Mouse (Mus musculus): ENCODE measurements around the gene Ssb.

The Ssb gene

DNA sequence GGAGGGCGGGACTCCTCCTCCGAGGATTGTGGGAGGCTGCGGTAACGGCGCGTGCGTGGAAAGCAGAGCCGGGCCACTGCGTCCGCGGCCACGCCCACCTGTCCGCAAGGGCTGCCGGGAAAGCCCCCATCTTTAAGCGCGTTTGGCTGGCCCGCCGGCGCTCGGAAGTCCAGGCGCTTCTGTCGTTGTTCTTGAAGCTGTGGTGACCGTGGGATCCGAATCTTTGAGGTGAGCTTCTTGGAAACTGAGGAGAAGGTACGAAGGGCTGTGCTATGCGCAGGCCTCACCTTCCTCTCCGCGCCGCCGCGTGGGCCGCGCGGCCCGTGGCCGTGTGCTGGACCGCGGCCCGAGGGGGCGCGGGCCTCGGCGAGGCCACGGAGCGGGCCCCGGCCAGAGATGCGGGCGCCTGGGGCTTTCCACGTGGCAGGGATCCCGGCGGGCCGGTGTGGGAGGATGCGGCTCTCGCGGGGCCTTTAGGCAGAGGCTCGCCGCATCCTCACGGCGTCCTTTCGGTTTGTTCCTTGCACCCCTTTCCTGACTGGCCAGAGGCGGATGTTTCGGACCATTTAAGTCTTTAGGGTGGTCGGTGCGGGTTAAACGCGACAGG lies at the start of gene Ssb:
Ssb (plus strand) TSS at position 78 of the 607 bp plus-strand sequence.
- DNase-seq (ENCODE audit: low read depth, low spot score): peak; percentile 81

DNA sequence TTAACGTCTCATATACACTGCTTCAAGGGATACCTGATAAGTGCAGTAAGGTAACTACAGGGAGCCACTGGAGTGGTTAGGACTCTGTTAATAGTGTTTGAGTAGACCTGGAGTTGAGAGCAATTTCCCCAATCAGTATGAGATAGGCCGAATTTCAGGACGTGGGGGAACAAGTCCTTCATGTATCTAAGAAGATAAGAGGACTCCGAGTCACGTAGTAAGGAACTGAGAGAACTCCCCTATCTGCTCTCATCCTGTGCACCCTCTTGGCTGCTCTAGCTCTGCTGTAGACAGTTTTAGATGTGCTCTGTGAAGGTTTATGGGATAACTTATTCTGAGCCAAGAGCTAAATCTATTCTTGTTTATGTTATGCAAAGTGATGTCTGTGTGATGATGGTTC lies 44.8 kb upstream of the Ssb start:
- DNase-seq (ENCODE audit: low read depth, low spot score): no peak

- no peak for DNase-seq (ENCODE audit: low read depth, low spot score)
Measured at GRCm38 (mm10) chr2:69818350-69819085, 42.8 kb upstream of the Ssb start.

GRCm38 (mm10) chr2:69820201-69820600 lies 41.2 kb upstream of the Ssb start:
- no peak for DNase-seq (ENCODE audit: low read depth, low spot score)

- DNase-seq (ENCODE audit: low read depth, low spot score): no peak
Measured at GRCm38 (mm10) chr2:69821711-69822110, 39.7 kb upstream of the Ssb start, which contains the start of gene Klhl23. Klhl23 (plus strand) TSS chr2:69821944.

GRCm38 (mm10) chr2:69822361-69823128 lies 38.8 kb upstream of the Ssb start:
- DNase-seq (ENCODE audit: low read depth, low spot score): no peak

GRCm38 (mm10) chr2:69823129-69823677 lies 38.2 kb upstream of the Ssb start:
- DNase-seq (ENCODE audit: low read depth, low spot score): no peak

- no peak for DNase-seq (ENCODE audit: low read depth, low spot score)
Measured at GRCm38 (mm10) chr2:69825898-69826297, 35.5 kb upstream of the Ssb start.

DNA sequence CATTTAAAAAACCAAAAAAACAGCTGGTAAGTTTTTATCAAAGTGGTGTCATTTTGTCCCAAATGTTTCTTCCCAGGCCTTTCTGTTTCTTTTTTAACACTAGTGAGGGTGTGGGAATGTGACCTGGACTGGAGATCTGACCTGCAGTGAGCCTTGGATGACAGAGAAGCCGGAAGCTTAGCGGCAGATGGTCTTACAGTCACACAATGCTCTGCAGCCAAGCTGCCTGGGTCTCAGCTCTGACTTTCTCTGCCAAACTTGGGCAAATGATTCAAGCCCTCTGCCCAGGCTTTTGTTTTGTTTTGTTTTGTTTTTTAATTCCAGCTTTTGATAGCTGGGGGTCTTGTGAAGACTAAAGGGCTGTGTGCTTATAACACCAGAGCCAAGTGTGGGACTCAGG lies 35.0 kb upstream of the Ssb start:
- no peak for DNase-seq (ENCODE audit: low read depth, low spot score)

GRCm38 (mm10) chr2:69828031-69828430 lies 33.3 kb upstream of the Ssb start:
- peak; percentile 61 for DNase-seq (ENCODE audit: low read depth, low spot score)

- DNase-seq (ENCODE audit: low read depth, low spot score): no peak
Measured at GRCm38 (mm10) chr2:69829680-69830079, 31.7 kb upstream of the Ssb start.

- DNase-seq (ENCODE audit: low read depth, low spot score): no peak
Measured at GRCm38 (mm10) chr2:69830116-69830515, 31.2 kb upstream of the Ssb start.

DNA sequence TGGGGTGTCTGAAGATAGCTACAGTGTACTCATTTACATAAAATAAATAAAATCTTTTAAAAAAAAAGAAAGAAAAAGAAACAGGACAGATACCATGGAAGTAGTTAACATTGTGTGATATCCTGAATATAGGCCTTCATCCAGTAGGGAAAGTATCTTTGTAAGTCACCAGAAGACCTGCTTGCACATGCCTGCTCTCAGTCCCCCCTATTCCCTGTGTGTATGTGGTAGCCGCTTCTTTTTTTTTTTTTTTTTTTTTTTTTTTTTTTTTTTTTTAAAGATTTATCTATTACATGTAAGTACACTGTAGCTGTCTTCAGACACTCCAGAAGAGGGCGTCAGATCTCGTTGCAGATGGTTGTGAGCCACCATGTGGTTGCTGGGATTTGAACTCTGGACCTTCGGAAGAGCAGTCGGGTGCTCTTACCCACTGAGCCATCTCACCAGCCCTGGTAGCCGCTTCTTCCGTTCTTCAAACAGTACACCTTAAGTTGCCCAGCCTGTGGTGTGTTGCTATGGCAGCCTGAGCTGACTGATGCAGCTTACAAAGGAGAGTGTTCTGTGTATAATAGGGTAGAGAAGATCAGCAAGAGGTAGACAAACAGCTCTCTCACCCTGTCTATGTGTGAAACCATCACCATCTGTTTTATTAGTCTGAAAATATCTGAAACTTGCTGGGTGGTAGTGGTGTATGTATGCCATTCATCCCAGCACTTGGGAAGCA lies 24.0 kb upstream of the Ssb start:
- DNase-seq (ENCODE audit: low read depth, low spot score): no peak

DNA sequence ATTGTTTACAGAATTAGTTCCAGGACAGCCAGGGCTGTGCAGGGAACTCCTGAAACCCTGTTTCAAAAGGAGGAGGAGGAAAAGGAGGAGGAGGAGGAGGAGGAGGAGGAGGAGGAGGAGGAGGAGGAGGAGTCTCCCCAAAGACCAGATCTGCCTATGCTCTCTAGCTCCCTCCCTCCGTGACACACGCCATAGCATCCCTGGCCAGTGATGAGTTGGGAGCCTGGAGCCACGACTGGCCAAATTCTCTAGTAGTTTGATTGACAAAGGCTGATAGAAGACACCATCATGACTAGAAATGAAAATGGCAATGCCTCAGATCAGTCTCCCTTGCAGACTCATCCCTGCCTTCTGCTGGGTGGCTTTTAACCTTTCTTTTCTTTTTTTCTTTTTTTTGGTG lies 23.4 kb upstream of the Ssb start:
- no peak for DNase-seq (ENCODE audit: low read depth, low spot score)

GRCm38 (mm10) chr2:69838707-69839106 lies 22.7 kb upstream of the Ssb start:
- no peak for DNase-seq (ENCODE audit: low read depth, low spot score)

DNA sequence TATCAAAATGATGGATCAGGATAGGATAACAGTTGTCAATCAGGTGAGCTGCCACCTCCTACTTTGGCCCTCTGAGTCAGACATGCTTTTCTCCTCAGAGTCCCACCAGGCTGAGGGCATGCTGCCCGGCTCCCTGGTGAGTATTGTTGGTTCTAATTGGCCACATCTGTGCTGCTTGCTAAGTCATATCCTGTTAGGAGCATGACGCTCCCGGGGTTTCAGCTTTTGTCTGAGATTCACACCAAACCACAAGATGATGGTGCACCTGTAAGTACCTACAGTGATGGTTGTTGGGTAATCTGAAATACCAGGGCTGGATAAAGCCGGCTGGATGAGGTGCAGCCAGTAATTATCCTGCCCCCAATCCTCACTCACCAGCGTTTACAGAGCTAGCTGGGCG lies 21.1 kb upstream of the Ssb start:
- no peak for DNase-seq (ENCODE audit: low read depth, low spot score)

- no peak for DNase-seq (ENCODE audit: low read depth, low spot score)
Measured at GRCm38 (mm10) chr2:69849215-69849614, 12.1 kb upstream of the Ssb start.

GRCm38 (mm10) chr2:69851427-69852058 lies 9.8 kb upstream of the Ssb start:
- no peak for DNase-seq (ENCODE audit: low read depth, low spot score)

GRCm38 (mm10) chr2:69856392-69856791 lies 5.0 kb upstream of the Ssb start:
- DNase-seq (ENCODE audit: low read depth, low spot score): no peak

- no peak for DNase-seq (ENCODE audit: low read depth, low spot score)
Measured at GRCm38 (mm10) chr2:69857882-69858281, 3.5 kb upstream of the Ssb start.

GRCm38 (mm10) chr2:69860972-69861452 lies 350 bp upstream of the Ssb start:
- DNase-seq (ENCODE audit: low read depth, low spot score): no peak
